Mouse (Mus musculus): ENCODE measurements around the gene Lingo2.

DNA sequence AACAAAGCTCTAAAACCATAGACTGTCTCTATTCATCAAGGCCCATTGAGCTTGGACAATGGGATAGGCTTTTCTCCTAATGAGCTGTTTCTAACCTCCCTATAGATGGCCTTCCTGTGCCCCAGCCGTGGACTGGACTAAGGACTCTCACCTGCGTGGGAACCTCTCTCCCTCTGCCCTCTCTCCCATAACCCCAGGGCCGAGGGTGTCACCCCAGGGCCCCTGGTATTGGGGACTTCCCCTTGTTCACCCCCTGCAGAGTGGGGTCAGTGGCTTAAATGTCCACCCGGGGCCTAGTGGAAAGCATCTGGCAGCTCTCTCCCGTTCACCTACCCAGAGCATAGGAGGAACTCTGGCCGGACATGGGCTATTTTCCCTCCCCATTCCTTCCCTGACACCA lies 965.5 kb downstream of the Lingo2 start:
- TF ChIP-seq CTCF (IDR thresholded peaks at IDR 0.05; ENCODE audit: low read depth, low read length) (no peak), POLR2A (IDR thresholded peaks at IDR 0.05; ENCODE audit: extremely low read depth, insufficient read depth, low read length) (no peak)

All from liver, adult 2 months (tissue).